Mouse (Mus musculus) cerebellum, postnatal 10 days (tissue): Measurements from ENCODE around the gene Arhgef18.

Experiments
- DNase-seq, 2 experiments: peaks; one replicate each; pipeline ENCODE4 v3.0.0; 2021; ENCODE audit warnings: mixed read lengths in 2 of 2

Arhgef18 gene

GRCm38 (mm10) chr8:3392771-3393710, at the start of gene Arhgef18:
Gene Arhgef18 (plus strand): TSS chr8:3393006.
- DNase-seq: peak; percentile 84 to 91

- no peak for DNase-seq
These were observed 47.5 kb upstream of the Arhgef18 start for GRCm38 (mm10) chr8:3345337-3345736.

- DNase-seq: no peak
These were observed 46.0 kb upstream of the Arhgef18 start for GRCm38 (mm10) chr8:3346691-3347413.

GRCm38 (mm10) chr8:3348142-3348823, 44.5 kb upstream of the Arhgef18 start:
- no peak for DNase-seq

GRCm38 (mm10) chr8:3350747-3351146, 42.1 kb upstream of the Arhgef18 start:
- no peak for DNase-seq

- no peak for DNase-seq
These were observed 40.1 kb upstream of the Arhgef18 start for GRCm38 (mm10) chr8:3352715-3353114.

GRCm38 (mm10) chr8:3353189-3353810, 39.5 kb upstream of the Arhgef18 start, which contains the start of gene A430078G23Rik:
Gene A430078G23Rik (plus strand): TSS chr8:3353415.
- no peak for DNase-seq

GRCm38 (mm10) chr8:3353811-3354442, 38.9 kb upstream of the Arhgef18 start:
- DNase-seq: no peak

GRCm38 (mm10) chr8:3354443-3354812, 38.4 kb upstream of the Arhgef18 start:
- DNase-seq: no peak

- no peak for DNase-seq
These were observed 37.2 kb upstream of the Arhgef18 start for GRCm38 (mm10) chr8:3355586-3355985.

GRCm38 (mm10) chr8:3358060-3358459, 34.7 kb upstream of the Arhgef18 start:
- peak; percentile 94 to 97 for DNase-seq

GRCm38 (mm10) chr8:3367086-3367485, 25.7 kb upstream of the Arhgef18 start:
- DNase-seq: peak; percentile 85 to 87

GRCm38 (mm10) chr8:3368091-3368490, 24.7 kb upstream of the Arhgef18 start:
- DNase-seq: no peak

GRCm38 (mm10) chr8:3375748-3376147, 17.1 kb upstream of the Arhgef18 start:
- no peak for DNase-seq

- peak; percentile 34 to 59 for DNase-seq
These were observed 16.0 kb upstream of the Arhgef18 start for GRCm38 (mm10) chr8:3376641-3377274.

GRCm38 (mm10) chr8:3387286-3387685, 5.5 kb upstream of the Arhgef18 start:
- DNase-seq: peak; percentile 83 to 86

- DNase-seq: no peak
These were observed 4.0 kb upstream of the Arhgef18 start for GRCm38 (mm10) chr8:3388591-3389338.

GRCm38 (mm10) chr8:3389506-3389905, 3.3 kb upstream of the Arhgef18 start:
- no peak for DNase-seq

- no peak for DNase-seq
These were observed 513 bp upstream of the Arhgef18 start for GRCm38 (mm10) chr8:3392293-3392692.

- peak in 1 of 2 experiments; percentile 20 for DNase-seq
These were observed 1.8 kb downstream of the Arhgef18 start for GRCm38 (mm10) chr8:3394600-3394999.

- no peak for DNase-seq
These were observed 2.4 kb downstream of the Arhgef18 start for GRCm38 (mm10) chr8:3395246-3395645.
